Mouse (Mus musculus) heart, postnatal 36 days (tissue): Measurements from ENCODE around the gene Abcb4. TPM values are rescaled to one million over a fixed set of nuclear protein-coding genes. Genes with fewer than 3 reads are reported as not detected.
"Not testable (repeated sequence)": the region's sequence is repeated elsewhere in the genome, so short reads cannot be mapped to it uniquely, and the experiment has no call there.

ENCODE experiments used
- DNase-seq, 2 experiments: peaks; one replicate each; pipeline ENCODE4 v3.0.0; 2021 to 2022
- intact Hi-C: fragments of 180-260 bp; cut with DNase I; formaldehyde crosslinking; loops from one replicate; pipeline ENCODE4 v1.15.1; 2025
- total RNA-seq, 2 experiments: library from RNA; stranded (reverse); gene quantifications; 2 replicates each; pipeline ENCODE4 v1.2.3; 2021

Abcb4 gene
- 10 to 100 TPM; 12.6 to 14.0 TPM for total RNA-seq

DNA sequence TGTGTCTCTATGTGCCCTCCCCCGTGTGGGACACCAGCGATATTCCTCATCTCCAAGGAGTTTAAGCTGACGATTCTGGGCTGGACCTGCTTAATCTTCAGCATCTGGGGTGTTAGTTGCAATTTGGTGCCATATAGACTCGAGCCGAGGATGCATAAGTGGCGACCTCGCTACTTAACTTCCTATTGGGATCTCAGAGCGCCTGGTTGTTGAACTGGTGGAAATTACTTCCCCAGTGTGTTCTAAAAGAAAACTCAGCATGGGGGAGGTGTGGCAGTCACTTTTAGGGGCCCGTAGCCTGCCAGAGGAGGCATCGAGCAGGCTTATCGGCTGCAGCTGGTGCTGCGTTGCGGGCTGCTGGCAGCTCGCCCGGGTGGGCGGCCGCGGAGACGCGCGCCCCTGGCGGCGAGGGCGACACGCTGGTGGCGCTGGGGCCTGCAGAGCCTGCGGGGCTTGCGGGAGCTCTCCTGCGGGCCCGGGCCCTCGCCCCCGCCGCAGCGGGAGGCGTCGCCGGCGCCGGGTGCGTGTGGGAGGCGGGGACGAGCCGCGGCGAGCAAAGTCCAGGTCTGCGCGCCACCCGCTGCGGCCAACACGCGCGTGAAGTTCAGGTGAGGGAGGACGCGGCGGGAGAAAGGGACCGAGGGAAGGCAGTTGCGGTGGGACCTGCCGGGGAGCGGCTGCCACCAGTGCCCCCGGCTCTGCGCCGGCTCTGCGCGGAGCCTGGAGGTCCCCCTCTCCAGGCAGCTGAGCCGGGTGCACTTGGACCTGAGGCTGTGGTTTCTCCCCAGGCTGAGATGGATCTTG is at the start of gene Abcb4:
TSS of gene Abcb4 (plus strand) at position 418 of the 804 bp plus-strand sequence.
- DNase-seq = peak; percentile 72
- intact Hi-C loops = no loop called here

DNA sequence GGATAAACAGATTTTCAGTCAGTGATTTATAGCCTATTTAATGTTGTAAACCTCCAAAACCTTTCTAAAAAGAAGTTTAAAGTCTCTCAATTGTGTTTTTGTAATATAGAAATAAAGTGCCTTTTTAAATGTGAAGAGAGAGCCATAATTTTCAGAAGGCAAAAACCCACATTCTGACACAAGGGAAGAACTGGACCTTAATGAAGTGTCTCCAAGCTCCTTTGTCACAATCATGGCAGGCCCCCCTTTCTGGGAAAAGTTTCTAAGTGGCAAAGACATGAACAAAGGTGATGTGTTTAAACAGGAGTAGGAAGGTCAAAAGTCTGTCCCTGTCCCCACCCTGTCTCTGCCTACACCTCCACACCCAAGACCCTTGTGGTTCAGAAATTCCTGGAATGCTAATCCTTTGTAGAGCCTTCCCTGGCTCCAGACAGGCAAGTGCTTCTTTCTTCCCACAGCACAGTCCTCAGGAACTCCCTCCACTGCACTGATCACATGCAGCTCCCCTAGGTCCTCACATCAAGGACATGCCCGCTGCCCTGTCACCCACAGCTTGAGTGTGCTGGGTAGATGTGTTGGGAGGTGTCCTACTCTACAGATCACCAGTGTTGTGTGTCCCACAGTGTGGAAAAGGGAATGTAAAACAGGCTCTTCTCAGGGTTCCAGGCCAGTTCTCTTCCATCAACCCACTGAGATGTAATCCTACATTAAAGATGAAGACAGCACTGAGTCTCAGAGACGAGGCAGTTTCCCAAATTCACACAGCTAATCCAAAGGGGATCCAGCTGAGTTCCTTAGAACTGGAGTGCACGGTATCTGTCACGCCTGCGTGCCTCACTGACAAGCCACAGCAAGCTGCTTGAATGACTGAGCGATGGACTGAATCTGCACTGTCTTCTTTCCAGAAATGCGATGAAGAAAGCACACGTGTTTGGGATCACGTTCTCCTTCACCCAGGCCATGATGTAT is 44.6 kb upstream of the Abcb4 start:
- not testable (repeated sequence) for DNase-seq
- intact Hi-C loops = loop anchor here (10.0 kb wide), 1 partner anchor 684 kb away; no protein-coding TSS in a partner anchor

GRCm38 (mm10) chr5:8850851-8851250 is 42.7 kb upstream of the Abcb4 start:
- DNase-seq = no peak
- intact Hi-C loops = no loop called here

GRCm38 (mm10) chr5:8857201-8857600 is 36.3 kb upstream of the Abcb4 start:
- intact Hi-C loops = no loop called here
- no peak for DNase-seq

GRCm38 (mm10) chr5:8861811-8862210 is 31.7 kb upstream of the Abcb4 start:
- intact Hi-C loops = loop anchor here (5.0 to 10.0 kb wide), 3 partner anchors 135 to 303 kb away; partner anchors contain the start of genes Crot and Dmtf1
- no peak for DNase-seq

DNA sequence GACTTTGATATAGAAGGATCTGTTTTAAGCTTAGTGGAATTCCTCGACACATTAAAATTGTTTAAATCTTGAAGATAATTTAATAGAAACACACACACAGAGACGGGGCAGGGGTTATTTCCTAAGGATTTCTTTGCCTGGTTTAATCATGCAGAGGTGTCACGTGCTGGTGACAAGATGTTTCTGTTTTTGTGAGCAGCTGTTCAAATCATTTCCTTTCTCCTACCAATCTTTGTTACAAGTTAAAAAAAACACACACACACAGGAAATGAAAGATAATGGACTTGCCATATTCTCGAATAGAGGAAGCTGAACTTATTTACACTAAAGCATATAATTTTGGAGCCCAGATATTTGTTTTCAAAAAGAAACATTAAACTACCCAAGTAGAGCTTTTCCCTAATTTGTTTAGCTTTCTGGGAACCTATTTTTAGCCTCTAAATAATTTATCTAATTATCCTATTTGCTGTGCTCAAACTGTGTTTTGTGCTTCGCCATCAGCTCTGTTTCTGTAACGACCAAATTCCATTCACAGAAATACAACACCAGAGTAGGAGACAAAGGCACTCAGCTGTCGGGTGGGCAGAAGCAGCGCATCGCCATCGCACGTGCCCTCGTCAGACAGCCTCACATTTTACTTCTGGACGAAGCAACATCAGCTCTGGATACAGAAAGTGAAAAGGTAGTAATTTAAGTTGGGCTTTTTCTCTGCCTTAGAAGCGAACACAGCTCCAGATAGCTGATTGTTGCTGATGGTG is 29.8 kb upstream of the Abcb4 start:
- intact Hi-C loops = loop anchor here (5.0 to 10.0 kb wide), 3 partner anchors 134 to 301 kb away; partner anchors contain the start of genes Crot and Dmtf1
- DNase-seq = peak in 1 of 2 experiments; percentile 14

DNA sequence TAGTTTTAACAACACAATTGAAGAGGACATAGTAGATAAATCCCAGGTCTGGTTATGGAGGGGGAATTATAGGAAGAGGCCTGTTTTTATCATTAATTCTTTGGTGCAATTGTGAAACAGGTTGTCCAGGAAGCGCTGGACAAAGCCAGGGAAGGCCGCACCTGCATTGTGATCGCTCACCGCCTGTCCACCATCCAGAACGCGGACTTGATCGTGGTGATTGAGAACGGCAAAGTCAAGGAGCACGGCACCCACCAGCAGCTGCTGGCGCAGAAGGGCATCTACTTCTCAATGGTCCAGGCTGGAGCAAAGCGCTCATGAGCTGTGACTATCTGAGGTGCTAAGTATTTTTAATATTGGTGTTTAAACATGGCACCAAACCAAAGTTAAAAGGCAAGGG is 27.9 kb upstream of the Abcb4 start:
- peak in 1 of 2 experiments; percentile 11 for DNase-seq
- intact Hi-C loops = loop anchor here (10.0 kb wide), 2 partner anchors 189 to 299 kb away; partner anchors contain the start of gene Dmtf1

- DNase-seq = no peak
- intact Hi-C loops = loop anchor here (10.0 kb wide), 2 partner anchors 188 to 298 kb away; partner anchors contain the start of gene Dmtf1
Measured at GRCm38 (mm10) chr5:8866366-8866765, 27.2 kb upstream of the Abcb4 start.

GRCm38 (mm10) chr5:8868019-8868418 is 25.5 kb upstream of the Abcb4 start:
- DNase-seq = peak; percentile 41 to 43
- intact Hi-C loops = loop anchor here (10.0 kb wide), 2 partner anchors 187 to 297 kb away; partner anchors contain the start of gene Dmtf1

GRCm38 (mm10) chr5:8872979-8873915 is 20.3 kb upstream of the Abcb4 start:
- DNase-seq = no peak
- intact Hi-C loops = no loop called here

GRCm38 (mm10) chr5:8877086-8877485 is 16.4 kb upstream of the Abcb4 start:
- DNase-seq = no peak
- intact Hi-C loops = no loop called here

DNA sequence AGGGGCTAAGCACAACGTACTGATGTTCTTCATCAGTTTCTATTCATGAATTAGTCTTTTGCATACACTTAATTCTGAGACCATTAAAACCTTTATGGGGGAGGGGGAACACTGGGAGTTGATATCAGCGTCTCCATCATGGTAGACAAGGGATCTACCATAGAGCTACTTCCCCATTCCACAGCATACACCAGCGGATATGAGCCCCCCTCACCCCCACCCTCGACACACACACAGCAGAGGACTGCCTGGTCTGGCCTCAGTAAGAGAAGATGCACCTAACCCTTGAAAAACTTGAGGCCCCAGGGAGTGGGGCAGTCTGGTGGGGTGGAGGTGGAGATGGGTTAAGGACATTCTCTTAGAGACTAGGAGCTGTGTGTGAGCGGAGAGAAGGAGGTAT is 15.7 kb upstream of the Abcb4 start:
- no peak for DNase-seq
- intact Hi-C loops = no loop called here

- no peak for DNase-seq
- intact Hi-C loops = no loop called here
Measured at GRCm38 (mm10) chr5:8885837-8886236, 7.7 kb upstream of the Abcb4 start.

- intact Hi-C loops = no loop called here
- DNase-seq = no peak
Measured at GRCm38 (mm10) chr5:8894104-8894425, 548 bp downstream of the Abcb4 start.

DNA sequence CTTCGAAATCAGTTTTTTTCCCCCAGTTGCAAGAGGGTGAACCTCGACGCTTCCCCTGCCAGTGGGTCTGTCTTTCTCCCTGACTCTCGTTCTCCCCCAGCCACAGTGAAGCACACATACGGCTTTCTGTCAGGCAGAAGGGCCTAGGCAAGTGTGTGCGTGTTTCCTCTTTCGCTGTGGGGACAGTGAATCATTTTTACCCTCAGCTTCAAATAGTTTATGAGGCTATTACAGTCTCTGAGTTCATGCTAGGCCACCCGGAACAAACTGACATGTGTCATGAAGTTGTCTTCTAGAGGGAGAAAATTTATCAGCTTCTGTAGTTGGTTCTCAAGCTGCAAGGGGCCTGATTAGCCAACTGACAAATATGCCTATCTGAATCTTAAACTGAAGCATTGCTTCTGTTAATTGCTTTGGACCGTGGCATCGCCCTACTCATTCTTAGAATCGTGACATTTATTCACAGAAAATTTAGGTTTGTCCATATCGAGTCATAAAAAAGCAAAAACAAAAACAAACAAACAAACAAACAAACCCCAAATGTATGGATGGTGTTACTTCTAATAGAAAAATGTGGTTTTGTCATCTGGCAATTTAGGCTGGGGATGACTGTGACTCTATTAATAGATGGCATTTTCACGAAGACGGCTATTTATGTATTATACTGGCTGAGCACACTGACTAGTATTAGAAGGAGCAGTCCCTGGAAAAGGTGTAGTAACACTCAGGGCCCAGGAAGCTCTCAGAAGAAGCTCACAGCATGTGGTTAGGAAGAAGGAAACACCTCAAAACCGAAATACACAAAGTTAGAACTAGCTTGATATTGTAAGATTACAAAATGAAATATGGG is 1.3 kb downstream of the Abcb4 start:
- intact Hi-C loops = no loop called here
- peak in 1 of 2 experiments; percentile 5 for DNase-seq

DNA sequence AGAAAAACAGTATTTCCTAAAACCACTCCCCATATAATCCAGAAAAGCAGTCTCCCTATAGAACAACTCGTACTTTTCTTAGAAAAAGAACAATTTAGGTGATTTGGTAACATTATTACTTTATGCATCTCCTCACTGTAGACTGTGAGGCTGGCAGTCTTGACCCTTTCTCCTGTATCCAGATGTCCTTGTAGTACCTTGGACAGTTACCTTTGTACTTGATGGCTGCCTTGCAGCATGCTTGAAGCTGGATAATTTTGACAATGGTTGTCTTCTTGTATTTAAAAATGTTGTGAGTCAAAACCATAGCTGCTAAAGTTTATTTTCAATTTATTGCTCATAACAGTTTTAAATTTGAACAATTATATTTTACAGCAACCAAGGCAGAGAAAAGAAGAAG is 2.7 kb downstream of the Abcb4 start:
- intact Hi-C loops = no loop called here
- DNase-seq = no peak

GRCm38 (mm10) chr5:8898246-8898645 is 4.7 kb downstream of the Abcb4 start:
- no peak for DNase-seq
- intact Hi-C loops = no loop called here

DNA sequence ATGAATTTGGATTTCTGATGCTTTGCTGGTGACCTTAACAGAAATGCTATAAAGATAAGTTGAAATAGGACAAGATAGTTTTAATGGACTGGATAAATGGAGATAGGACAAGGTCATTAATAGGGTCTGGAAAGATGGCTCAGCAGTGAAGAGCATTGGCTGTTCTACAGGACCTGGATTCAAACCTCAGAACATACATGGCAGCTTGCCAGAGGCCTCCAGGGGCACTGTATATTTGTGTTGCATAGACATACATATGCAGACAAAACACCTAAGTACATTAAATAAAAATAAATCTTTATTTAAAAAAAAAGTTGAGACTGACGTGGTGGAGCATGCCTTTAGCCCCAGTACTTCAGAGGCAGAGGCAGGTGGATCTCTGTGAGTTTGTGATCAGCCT is 7.5 kb downstream of the Abcb4 start:
- DNase-seq = no peak
- intact Hi-C loops = no loop called here
